Mouse (Mus musculus) ES-E14 (cell line): Measurements from ENCODE around the gene Hist1h2bn.

Experiments
- MAFK ChIP-seq: IDR thresholded peaks from 2 replicates; pipeline ENCODE4 v1.6.1; 2014; ENCODE audit warnings: mild to moderate bottlenecking, low read depth, low read length, inconsistent platforms; ENCODE audit not compliant: insufficient read depth
- ZNF384 ChIP-seq: IDR thresholded peaks from 2 replicates; pipeline ENCODE4 v1.6.1; 2012; ENCODE audit warnings: low read depth, low read length, inconsistent platforms

DNA sequence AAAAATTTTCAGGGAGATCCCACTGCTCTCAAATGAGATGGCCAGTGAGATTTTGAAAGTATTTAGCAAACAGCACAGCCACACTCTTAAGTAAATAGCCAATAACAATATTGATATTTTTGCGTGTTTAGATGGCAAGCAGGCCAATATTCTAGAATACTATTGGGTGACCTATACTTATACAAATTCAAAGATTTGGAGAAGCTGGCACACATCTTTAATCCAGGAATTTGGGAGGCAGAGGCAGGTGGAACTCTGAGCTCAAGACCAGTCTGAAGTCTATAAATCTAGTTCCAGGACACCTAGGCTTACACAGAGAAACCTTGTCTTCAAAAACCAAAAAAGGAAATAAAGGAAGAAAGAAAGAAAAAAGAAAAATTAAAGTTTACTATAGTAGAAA is 27.7 kb downstream of the Hist1h2bn start:
- TF ChIP-seq ZNF384 (no peak), MAFK (no peak)
